Mouse (Mus musculus) kidney, postnatal 0 days (tissue): ENCODE measurements around the gene Plekho1. TPM values are rescaled to one million over a fixed set of nuclear protein-coding genes. Genes with fewer than 3 reads are reported as not detected.
A peak's percentile ranks its signal among the peaks of the same experiment; 100 is the strongest.
"Not testable (repeated sequence)": the region's sequence is repeated elsewhere in the genome, so short reads cannot be mapped to it uniquely, and the experiment has no call there.

Experiments
- ATAC-seq: fragments of 200-750 bp; cut with Nextera tagmentation; replicated peaks from 2 replicates; pipeline ENCODE4 v1.8.0; 2017; ENCODE audit warnings: low read depth, moderate number of reproducible peaks, moderate TSS enrichment, moderate library complexity; ENCODE audit not compliant: low FRiP score
- DNase-seq: peaks from one replicate; pipeline ENCODE4 v3.0.0-alpha.2; 2016; ENCODE audit warnings: low spot score
- H3K27ac ChIP-seq: fragments of 300-500 bp; sonication (generic); 2 replicates; pipeline ENCODE4 v1.5.1; 2014; ENCODE audit warnings: mild to moderate bottlenecking
- H3K27me3 ChIP-seq: fragments of 300-500 bp; sonication (generic); 2 replicates; pipeline ENCODE4 v1.6.1; 2014; ENCODE audit warnings: low read length, mixed read lengths; ENCODE audit not compliant: insufficient read depth
- H3K36me3 ChIP-seq: fragments of 300-500 bp; sonication (generic); 2 replicates; pipeline ENCODE4 v1.6.1; 2014; ENCODE audit warnings: low read length, mixed read lengths; ENCODE audit not compliant: insufficient read depth
- H3K4me1 ChIP-seq: fragments of 300-500 bp; sonication (generic); replicated peaks from 2 replicates; pipeline ENCODE4 v1.6.1; 2014; ENCODE audit warnings: antibody characterized with exemption, low read length, mixed read lengths; ENCODE audit not compliant: insufficient read depth
- H3K4me2 ChIP-seq: fragments of 300-500 bp; sonication (generic); 2 replicates; pipeline ENCODE4 v1.6.1; 2014; ENCODE audit warnings: mild to moderate bottlenecking, low read length, moderate library complexity, mixed read lengths
- H3K4me3 ChIP-seq: fragments of 300-500 bp; sonication (generic); replicated peaks from 2 replicates; pipeline ENCODE4 v1.5.1; 2014; ENCODE audit warnings: low read depth, low read length
- H3K9ac ChIP-seq: fragments of 300-500 bp; sonication (generic); 2 replicates; pipeline ENCODE4 v1.6.1; 2014; ENCODE audit warnings: low read depth, low read length
- H3K9me3 ChIP-seq: fragments of 300-500 bp; sonication (generic); replicated peaks from 2 replicates; pipeline ENCODE4 v1.6.1; 2016; ENCODE audit warnings: low read length, inconsistent platforms, mixed read lengths
- CTCF ChIP-seq: IDR thresholded peaks from 2 replicates; pipeline ENCODE4 v1.5.1; 2016; ENCODE audit warnings: antibody characterized with exemption, low read depth, mild to moderate bottlenecking, moderate library complexity
- WGBS: fragments of 180-500 bp; shearing (Covaris S2); extraction: QIAGEN DNeasy Blood & Tissue Kit; methylation state at CpG from one replicate; pipeline ENCODE4 v1.1.7; 2014; 5-methylcytosine and 5-hydroxymethylcytosine counted together
- polyA plus RNA-seq: library from polyadenylated mRNA; unstranded; fragments of >200 nt; fragmentation: Nextera tagmentation; extraction: Ambion mirVana; gene quantifications from 2 replicates; pipeline ENCODE4 v1.2.1, GENCODE M21; 2015

The Plekho1 gene
- polyA plus RNA-seq, 1 experiment from 2014 or later = 42.5 TPM

GRCm38 (mm10) chr3:95977079-95977478 is 18.7 kb downstream of the Plekho1 start:
- Histone ChIP-seq H3K27ac (no peak overlapping the region), H3K4me1 (peaks cover 4% of the 10 kb centered on the region; the same call in 1 of the 2 replicates), H3K4me3 (no peak overlapping the region), H3K9ac (no peak overlapping the region), H3K27me3 (no peaks in the 10 kb centered on the region), H3K36me3 (no peaks in the 10 kb centered on the region), H3K4me2 (no peak overlapping the region), H3K9me3 (no peaks in the 10 kb centered on the region)
- TF ChIP-seq CTCF = no peak
- 68% methylated on average over 3 of the region's 3 CpGs for WGBS
- ATAC-seq (no peak), DNase-seq (no peak)

DNA sequence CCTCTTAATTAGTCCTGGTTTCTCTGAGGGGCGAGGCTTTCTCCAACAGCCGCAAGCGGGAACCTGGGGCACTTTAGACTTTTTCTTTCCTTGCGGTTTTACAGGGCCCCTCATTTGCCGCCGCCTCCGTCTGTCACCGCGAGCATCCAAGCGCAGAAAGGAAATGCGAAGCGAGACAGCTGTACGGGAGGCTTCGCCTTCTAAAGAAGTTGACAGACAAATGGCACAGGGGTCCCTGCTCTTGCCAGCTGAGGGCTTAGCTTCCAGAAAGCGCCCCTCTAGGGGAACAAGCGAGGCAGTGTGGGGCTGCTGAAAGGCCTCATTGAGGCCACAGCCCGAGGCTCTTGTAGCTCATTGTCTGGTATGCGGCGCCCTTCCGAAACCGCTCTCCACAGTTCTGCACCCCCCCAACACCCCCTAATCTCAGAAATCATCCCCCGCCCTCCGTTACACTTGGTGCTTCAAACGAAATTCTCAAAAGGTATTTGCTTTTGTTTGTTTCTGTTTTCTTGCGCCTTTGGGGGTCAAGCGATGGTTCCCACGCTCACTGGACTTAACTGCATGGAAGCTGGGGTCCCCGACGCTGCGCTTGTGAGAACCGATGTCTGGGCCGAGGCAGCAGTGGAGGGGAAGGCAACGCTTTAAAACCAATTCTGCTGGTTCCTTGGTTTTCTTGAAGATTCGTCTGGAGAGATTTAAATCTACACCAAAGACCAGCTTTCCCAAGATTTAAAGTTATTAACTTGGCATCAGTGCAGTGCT is 22.7 kb downstream of the Plekho1 start:
- Histone ChIP-seq H3K4me3 (peak overlapping the region; percentile 34), H3K4me1 (peaks cover 4% of the 10 kb centered on the region; the same call in 1 of the 2 replicates), H3K27ac (0 out of 2 replicates have a peak overlapping the region, but pooled peaks have one; percentile 19), H3K27me3 (no peaks in the 10 kb centered on the region), H3K9me3 (no peaks in the 10 kb centered on the region), H3K36me3 (no peaks in the 10 kb centered on the region), H3K4me2 (peak overlapping the region; percentile 67), H3K9ac (peak overlapping the region; percentile 54; the same call in 1 of the 2 replicates)
- no peak for ATAC-seq
- 7% methylated on average over 34 of the region's 34 CpGs for WGBS
- peak; percentile 61 for DNase-seq
- no peak for TF ChIP-seq CTCF

DNA sequence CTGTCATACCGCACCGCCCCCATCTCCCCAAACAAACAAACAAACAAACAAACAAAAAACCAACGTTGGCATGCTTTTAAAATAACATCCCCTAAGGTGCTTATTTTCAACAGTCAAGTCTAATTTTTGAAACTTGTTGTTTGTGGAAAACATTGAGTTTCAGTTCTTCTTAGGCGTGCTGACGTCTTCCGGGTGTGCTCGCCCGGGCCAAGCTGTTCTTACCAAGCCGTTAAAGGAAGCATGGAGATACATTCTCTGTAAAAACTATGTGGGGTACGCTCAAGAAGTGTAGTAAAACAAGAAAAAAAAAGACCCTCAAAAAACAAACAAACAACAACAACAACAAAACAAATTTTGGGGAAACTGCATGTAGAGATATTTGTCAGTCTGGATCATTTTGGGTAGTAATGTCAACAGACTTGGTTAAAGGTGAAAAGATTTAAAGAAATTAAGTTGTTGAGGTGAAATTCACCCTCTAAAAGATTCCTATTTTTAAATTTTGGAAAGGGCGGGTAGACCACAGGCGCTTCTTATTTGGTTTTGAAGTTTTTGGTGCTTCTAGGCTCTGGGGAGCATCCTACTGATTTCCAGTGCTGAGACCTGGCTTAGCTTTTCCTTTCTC is 23.4 kb downstream of the Plekho1 start:
- ATAC-seq = no peak

GRCm38 (mm10) chr3:95970661-95971060 is 25.1 kb downstream of the Plekho1 start:
- H3K4me1 ChIP-seq, H3K4me3 ChIP-seq, H3K9me3 ChIP-seq, H3K9ac ChIP-seq, DNase-seq, ATAC-seq, H3K27me3 ChIP-seq, H3K27ac ChIP-seq, H3K36me3 ChIP-seq, H3K4me2 ChIP-seq: not testable (repeated sequence)
- 68% methylated on average over 5 of the region's 7 CpGs for WGBS

More for the DNA sequence above, 23.4 kb downstream of the Plekho1 start:
- Histone ChIP-seq H3K4me1 (peaks cover 4% of the 10 kb centered on the region; the same call in 1 of the 2 replicates), H3K27ac (no peak overlapping the region), H3K27me3 (no peaks in the 10 kb centered on the region), H3K9me3 (no peaks in the 10 kb centered on the region), H3K36me3 (no peaks in the 10 kb centered on the region), H3K9ac (peak overlapping the region; percentile 54; the same call in 1 of the 2 replicates), H3K4me2 (peak overlapping the region; percentile 67), H3K4me3 (peak overlapping the region; percentile 34)
- no peak for TF ChIP-seq CTCF
- DNase-seq = no peak
- WGBS = 74% methylated on average over 12 of the region's 12 CpGs

DNA sequence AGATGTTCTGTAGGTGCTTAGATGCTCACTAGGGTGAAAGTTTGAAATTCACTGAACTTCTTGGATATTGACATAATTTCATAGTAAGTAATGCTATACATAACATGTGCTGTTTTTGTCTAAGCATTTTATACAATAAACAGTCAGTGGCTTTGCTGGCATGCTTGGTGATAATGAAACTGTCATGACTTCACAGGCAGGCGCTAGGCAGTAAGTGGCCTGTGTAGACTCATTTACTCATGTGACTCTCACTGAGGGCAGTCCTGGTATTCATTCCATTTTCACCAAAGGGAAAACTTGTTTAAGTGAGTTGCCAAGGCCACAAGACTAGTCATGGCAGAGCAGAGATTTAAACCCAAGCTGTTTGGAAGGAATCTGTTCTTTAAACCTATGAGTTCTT is 26.5 kb downstream of the Plekho1 start:
- H3K9me3 ChIP-seq = no peaks in the 10 kb centered on the region
- H3K27ac ChIP-seq = no peak overlapping the region
- H3K4me3 ChIP-seq = no peak overlapping the region
- H3K4me1 ChIP-seq = peaks cover 4% of the 10 kb centered on the region; the same call in 1 of the 2 replicates
- DNase-seq (no peak), ATAC-seq (no peak)
- H3K27me3 ChIP-seq = no peaks in the 10 kb centered on the region
- no peak overlapping the region for H3K9ac ChIP-seq
- TF ChIP-seq CTCF = no peak
- no peak overlapping the region for H3K4me2 ChIP-seq
- H3K36me3 ChIP-seq = no peaks in the 10 kb centered on the region
- WGBS = 80% methylated on average over 1 of the region's 1 CpGs

DNA sequence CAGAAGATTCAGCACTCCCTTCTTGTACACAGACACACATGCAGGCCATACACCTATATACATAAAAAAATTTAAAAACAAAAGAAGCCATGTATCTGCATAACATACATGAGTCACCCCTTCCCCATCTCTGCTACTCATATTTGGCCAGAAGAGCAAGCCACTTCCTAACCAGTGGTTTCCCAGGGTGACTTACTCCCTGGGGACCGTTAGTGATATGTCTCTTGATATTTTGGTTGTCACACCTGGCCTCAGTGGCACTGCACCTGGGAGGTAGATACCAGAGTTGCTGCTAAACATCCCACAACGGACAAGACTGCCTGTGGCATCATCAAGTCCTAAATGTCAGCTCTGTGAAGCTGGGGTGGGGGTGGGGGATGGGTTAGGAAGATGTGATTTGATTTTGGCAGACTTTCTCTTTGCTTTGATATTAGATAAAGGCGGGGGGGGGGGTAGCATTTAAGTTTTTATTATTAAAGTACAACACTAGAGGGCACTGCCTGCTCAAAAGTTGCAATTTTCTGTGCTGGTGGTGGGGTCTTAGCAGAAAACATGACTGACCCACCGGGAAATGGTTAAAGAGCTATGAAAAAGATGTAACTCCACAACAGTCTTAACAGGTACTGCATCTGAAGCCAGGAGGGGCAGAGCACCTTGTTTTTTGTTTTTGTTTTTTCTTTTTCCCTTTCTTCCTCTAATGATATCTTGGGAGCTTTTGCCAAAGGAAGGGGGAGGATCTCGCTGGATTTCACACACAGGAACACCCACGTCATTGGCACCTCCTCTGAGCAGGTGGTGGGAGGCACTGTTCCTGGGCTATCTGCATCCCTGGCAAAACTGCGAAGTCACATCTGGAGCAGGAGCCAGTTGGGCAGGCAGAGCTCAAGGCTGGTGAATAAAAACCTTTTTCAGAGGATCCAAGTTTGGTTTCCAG is 30.0 kb downstream of the Plekho1 start:
- TF ChIP-seq CTCF = peak; percentile 72
- WGBS = 8% methylated on average over 7 of the region's 7 CpGs
- no peak for ATAC-seq

More for the DNA sequence above, 30.0 kb downstream of the Plekho1 start:
- Histone ChIP-seq H3K27me3 (no peaks in the 10 kb centered on the region), H3K4me2 (peak overlapping the region; percentile 31; the same call in 1 of the 2 replicates), H3K9ac (no peak overlapping the region), H3K9me3 (no peaks in the 10 kb centered on the region), H3K4me3 (no peak overlapping the region), H3K36me3 (no peaks in the 10 kb centered on the region), H3K4me1 (no peaks in the 10 kb centered on the region), H3K27ac (no peak overlapping the region)
- peak; percentile 76 for DNase-seq
